Mouse (Mus musculus): Measurements from ENCODE around the gene Pbp2. TPM values are rescaled to one million over a fixed set of nuclear protein-coding genes. Genes with fewer than 3 reads are reported as not detected.

The Pbp2 gene
- polyA plus RNA-seq, 1 experiment from 2014 or later = not detected

DNA sequence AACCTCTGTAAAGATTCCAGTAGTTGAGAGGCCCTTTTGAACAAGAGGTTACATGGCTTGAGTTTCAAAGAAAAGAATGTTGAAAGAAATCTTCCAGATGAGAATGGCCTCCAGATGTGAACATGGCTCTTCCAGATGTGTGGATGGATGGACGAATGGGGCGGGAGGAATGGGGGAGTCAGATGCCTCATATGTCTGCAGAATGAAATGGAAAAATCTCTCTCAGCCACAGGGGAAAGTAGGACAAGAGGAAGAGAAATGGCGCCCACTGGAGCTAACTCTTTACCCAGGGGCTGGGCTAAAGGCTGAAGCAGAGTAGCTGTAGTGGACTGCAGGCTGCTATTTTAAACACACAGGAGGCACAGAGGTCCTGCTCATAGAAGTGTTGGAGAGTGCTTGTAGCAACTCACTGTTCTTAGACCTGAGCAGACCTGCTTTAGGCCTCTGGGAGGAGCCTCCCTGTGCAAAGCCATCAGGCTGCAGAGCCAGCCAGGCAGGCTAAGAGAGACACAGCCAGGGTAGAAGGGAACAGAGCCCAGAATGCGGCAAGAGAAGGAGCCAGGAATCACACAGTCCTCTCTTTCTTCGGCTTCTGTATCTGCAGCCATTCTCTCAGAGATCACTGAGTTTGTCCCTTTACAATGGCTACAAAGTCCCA is 23.9 kb upstream of the Pbp2 start:
- Histone ChIP-seq H3K9me3 (ENCODE audit: control insufficient read depth, low read length) (no peaks in the 10 kb centered on the region), H3K4me1 (ENCODE audit: control insufficient read depth in 2 of 2, insufficient read depth in 2 of 2, low read length in 2 of 2) (peaks cover 10 to 12% of the 10 kb centered on the region in 2 experiments), H3K4me3 (ENCODE audit: control insufficient read depth in 1 of 2, insufficient read depth in 1 of 2, low read depth in 1 of 2, low read length in 2 of 2) (no peak overlapping the region), H3K27ac (replicated peaks in 1 of 2; ENCODE audit: control insufficient read depth in 1 of 2, insufficient read depth in 1 of 2, low read depth in 2 of 2, low read length in 2 of 2) (peak overlapping the region; percentile 9 to 34), H3K4me2 (ENCODE audit: low read length) (no peak overlapping the region), H3K36me3 (ENCODE audit: control insufficient read depth, insufficient read depth, low read length) (no peaks in the 10 kb centered on the region), H3K27me3 (ENCODE audit: control insufficient read depth, insufficient read depth, low read length) (no peaks in the 10 kb centered on the region), H3K9ac (ENCODE audit: low read length) (no peak overlapping the region)
- 69% methylated on average over 5 of the region's 5 CpGs for WGBS
- no peak for ATAC-seq (ENCODE audit: insufficient number of reproducible peaks, insufficient read depth, low FRiP score, low read depth)

- Histone ChIP-seq H3K4me1 (ENCODE audit: control insufficient read depth in 2 of 2, insufficient read depth in 2 of 2, low read length in 2 of 2) (peaks cover 10 to 12% of the 10 kb centered on the region in 2 experiments), H3K4me3 (ENCODE audit: control insufficient read depth in 1 of 2, insufficient read depth in 1 of 2, low read depth in 1 of 2, low read length in 2 of 2) (no peak overlapping the region), H3K4me2 (ENCODE audit: low read length) (no peak overlapping the region), H3K27ac (replicated peaks in 1 of 2; ENCODE audit: control insufficient read depth in 1 of 2, insufficient read depth in 1 of 2, low read depth in 2 of 2, low read length in 2 of 2) (peak overlapping the region in 1 of 2 experiments; percentile 27; a peak in 2 of 4 replicates), H3K9me3 (ENCODE audit: control insufficient read depth, low read length) (no peaks in the 10 kb centered on the region), H3K36me3 (ENCODE audit: control insufficient read depth, insufficient read depth, low read length) (no peaks in the 10 kb centered on the region), H3K27me3 (ENCODE audit: control insufficient read depth, insufficient read depth, low read length) (no peaks in the 10 kb centered on the region), H3K9ac (ENCODE audit: low read length) (no peak overlapping the region)
- 30% methylated on average over 10 of the region's 10 CpGs for WGBS
- ATAC-seq (ENCODE audit: insufficient number of reproducible peaks, insufficient read depth, low FRiP score, low read depth) = no peak
Observed at GRCm38 (mm10) chr6:135332737-135333281, 22.6 kb upstream of the Pbp2 start.

GRCm38 (mm10) chr6:135331916-135332315 is 21.7 kb upstream of the Pbp2 start:
- Histone ChIP-seq H3K27me3 (ENCODE audit: control insufficient read depth, insufficient read depth, low read length) (no peaks in the 10 kb centered on the region), H3K27ac (replicated peaks in 1 of 2; ENCODE audit: control insufficient read depth in 1 of 2, insufficient read depth in 1 of 2, low read depth in 2 of 2, low read length in 2 of 2) (no peak overlapping the region), H3K36me3 (ENCODE audit: control insufficient read depth, insufficient read depth, low read length) (no peaks in the 10 kb centered on the region), H3K4me2 (ENCODE audit: low read length) (no peak overlapping the region), H3K4me1 (ENCODE audit: control insufficient read depth in 2 of 2, insufficient read depth in 2 of 2, low read length in 2 of 2) (peaks cover 10 to 12% of the 10 kb centered on the region in 2 experiments), H3K4me3 (ENCODE audit: control insufficient read depth in 1 of 2, insufficient read depth in 1 of 2, low read depth in 1 of 2, low read length in 2 of 2) (no peak overlapping the region), H3K9ac (ENCODE audit: low read length) (no peak overlapping the region), H3K9me3 (ENCODE audit: control insufficient read depth, low read length) (no peaks in the 10 kb centered on the region)
- no peak for ATAC-seq (ENCODE audit: insufficient number of reproducible peaks, insufficient read depth, low FRiP score, low read depth)
- WGBS = 67% methylated on average over 4 of the region's 4 CpGs

DNA sequence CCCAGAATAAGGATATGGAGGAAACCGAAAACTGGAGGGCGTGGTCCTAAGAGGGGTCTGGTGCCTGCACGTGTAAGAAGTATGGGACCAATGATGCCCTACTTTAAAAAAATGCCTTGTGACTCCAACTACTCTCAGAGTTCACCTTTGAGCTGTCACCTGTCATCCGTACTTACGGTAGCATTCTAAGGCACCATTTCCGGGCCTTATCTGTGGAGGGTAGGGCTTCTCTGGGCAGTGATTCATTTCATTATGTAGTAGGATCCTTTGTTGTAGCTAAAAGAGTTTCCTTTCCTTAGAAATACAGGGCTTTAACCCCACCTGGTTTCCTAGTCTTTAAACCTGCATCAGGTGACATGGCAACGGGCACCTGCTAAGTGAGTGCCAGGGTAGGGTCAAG is 16.6 kb upstream of the Pbp2 start:
- H3K9ac ChIP-seq (ENCODE audit: low read length) = no peak overlapping the region
- no peak for ATAC-seq (ENCODE audit: insufficient number of reproducible peaks, insufficient read depth, low FRiP score, low read depth)

DNA sequence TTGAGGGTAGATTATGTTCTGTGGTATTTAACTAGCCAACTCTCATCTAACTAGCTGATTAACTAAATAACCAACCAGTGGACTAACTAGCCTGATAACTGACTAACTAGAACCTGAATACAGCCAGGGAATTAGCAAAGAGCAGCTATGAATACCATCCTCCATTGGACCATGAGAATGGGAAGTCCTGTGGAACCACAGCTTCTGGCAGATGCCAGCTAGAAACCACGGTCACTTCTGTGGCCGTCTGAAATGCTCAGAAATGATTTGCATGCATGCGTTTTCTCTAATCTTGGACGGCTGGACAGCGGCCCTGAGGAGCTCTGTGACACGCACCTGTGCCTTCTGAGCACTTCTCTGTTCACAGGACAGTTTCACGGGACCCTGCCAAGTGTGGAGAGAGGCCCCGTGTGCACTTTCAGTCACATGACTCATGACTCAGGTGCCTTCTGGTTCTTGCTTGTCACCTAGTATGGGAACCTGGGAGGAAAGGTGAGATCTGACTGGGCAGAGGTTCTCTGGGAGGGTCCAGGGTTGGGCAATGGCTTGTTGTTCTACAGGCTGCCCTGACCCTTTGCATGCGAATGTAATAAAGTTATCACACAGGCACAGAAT is 14.6 kb upstream of the Pbp2 start:
- Histone ChIP-seq H3K27me3 (ENCODE audit: control insufficient read depth, insufficient read depth, low read length) (no peaks in the 10 kb centered on the region), H3K9me3 (ENCODE audit: control insufficient read depth, low read length) (no peaks in the 10 kb centered on the region), H3K4me1 (ENCODE audit: control insufficient read depth in 2 of 2, insufficient read depth in 2 of 2, low read length in 2 of 2) (peaks cover 7 to 13% of the 10 kb centered on the region in 2 experiments; a peak in 2 of 4 replicates), H3K36me3 (ENCODE audit: control insufficient read depth, insufficient read depth, low read length) (no peaks in the 10 kb centered on the region), H3K4me3 (ENCODE audit: control insufficient read depth in 1 of 2, insufficient read depth in 1 of 2, low read depth in 1 of 2, low read length in 2 of 2) (no peak overlapping the region), H3K9ac (ENCODE audit: low read length) (no peak overlapping the region), H3K4me2 (ENCODE audit: low read length) (no peak overlapping the region), H3K27ac (replicated peaks in 1 of 2; ENCODE audit: control insufficient read depth in 1 of 2, insufficient read depth in 1 of 2, low read depth in 2 of 2, low read length in 2 of 2) (no peak overlapping the region)
- WGBS = 71% methylated on average over 9 of the region's 9 CpGs
- no peak for ATAC-seq (ENCODE audit: insufficient number of reproducible peaks, insufficient read depth, low FRiP score, low read depth)

More for the DNA sequence above, 16.6 kb upstream of the Pbp2 start:
- Histone ChIP-seq H3K27me3 (ENCODE audit: control insufficient read depth, insufficient read depth, low read length) (no peaks in the 10 kb centered on the region), H3K4me2 (ENCODE audit: low read length) (no peak overlapping the region), H3K27ac (replicated peaks in 1 of 2; ENCODE audit: control insufficient read depth in 1 of 2, insufficient read depth in 1 of 2, low read depth in 2 of 2, low read length in 2 of 2) (no peak overlapping the region), H3K4me3 (ENCODE audit: control insufficient read depth in 1 of 2, insufficient read depth in 1 of 2, low read depth in 1 of 2, low read length in 2 of 2) (no peak overlapping the region), H3K36me3 (ENCODE audit: control insufficient read depth, insufficient read depth, low read length) (no peaks in the 10 kb centered on the region), H3K9me3 (ENCODE audit: control insufficient read depth, low read length) (no peaks in the 10 kb centered on the region), H3K4me1 (ENCODE audit: control insufficient read depth in 2 of 2, insufficient read depth in 2 of 2, low read length in 2 of 2) (peaks cover 7 to 10% of the 10 kb centered on the region in 2 experiments; a peak in 2 of 4 replicates)
- 78% methylated on average over 7 of the region's 7 CpGs for WGBS

GRCm38 (mm10) chr6:135324111-135324510 is 13.9 kb upstream of the Pbp2 start:
- Histone ChIP-seq H3K4me2 (ENCODE audit: low read length) (no peak overlapping the region), H3K27me3 (ENCODE audit: control insufficient read depth, insufficient read depth, low read length) (no peaks in the 10 kb centered on the region), H3K4me3 (ENCODE audit: control insufficient read depth in 1 of 2, insufficient read depth in 1 of 2, low read depth in 1 of 2, low read length in 2 of 2) (no peak overlapping the region), H3K4me1 (ENCODE audit: control insufficient read depth in 2 of 2, insufficient read depth in 2 of 2, low read length in 2 of 2) (peaks cover 7 to 13% of the 10 kb centered on the region in 2 experiments; a peak in 2 of 4 replicates), H3K27ac (replicated peaks in 1 of 2; ENCODE audit: control insufficient read depth in 1 of 2, insufficient read depth in 1 of 2, low read depth in 2 of 2, low read length in 2 of 2) (no peak overlapping the region), H3K9ac (ENCODE audit: low read length) (no peak overlapping the region), H3K36me3 (ENCODE audit: control insufficient read depth, insufficient read depth, low read length) (no peaks in the 10 kb centered on the region), H3K9me3 (ENCODE audit: control insufficient read depth, low read length) (no peaks in the 10 kb centered on the region)
- WGBS = 59% methylated on average over 3 of the region's 3 CpGs
- no peak for ATAC-seq (ENCODE audit: insufficient number of reproducible peaks, insufficient read depth, low FRiP score, low read depth)

GRCm38 (mm10) chr6:135323311-135323982 is 13.2 kb upstream of the Pbp2 start:
- WGBS = 57% methylated on average over 16 of the region's 16 CpGs
- H3K9me3 ChIP-seq (ENCODE audit: control insufficient read depth, low read length) = no peaks in the 10 kb centered on the region
- no peaks in the 10 kb centered on the region for H3K27me3 ChIP-seq (ENCODE audit: control insufficient read depth, insufficient read depth, low read length)
- no peaks in the 10 kb centered on the region for H3K36me3 ChIP-seq (ENCODE audit: control insufficient read depth, insufficient read depth, low read length)
- peak; percentile 58; the same call in 1 of the 2 replicates for ATAC-seq (ENCODE audit: insufficient number of reproducible peaks, insufficient read depth, low FRiP score, low read depth)
- no peak overlapping the region for H3K4me3 ChIP-seq (ENCODE audit: control insufficient read depth in 1 of 2, insufficient read depth in 1 of 2, low read depth in 1 of 2, low read length in 2 of 2)
- 0 out of 2 replicates have a peak overlapping the region, but pooled peaks have one; percentile 2 for H3K4me2 ChIP-seq (ENCODE audit: low read length)
- H3K9ac ChIP-seq (ENCODE audit: low read length) = no peak overlapping the region
- H3K4me1 ChIP-seq (ENCODE audit: control insufficient read depth in 2 of 2, insufficient read depth in 2 of 2, low read length in 2 of 2) = peaks cover 7 to 13% of the 10 kb centered on the region in 2 experiments; a peak in 2 of 4 replicates
- H3K27ac ChIP-seq (replicated peaks in 1 of 2; ENCODE audit: control insufficient read depth in 1 of 2, insufficient read depth in 1 of 2, low read depth in 2 of 2, low read length in 2 of 2) = peak overlapping the region; percentile 21 to 33; a peak in 2 of 4 replicates
